Mouse (Mus musculus): ENCODE results near the gene Trnau1ap. TPM values are rescaled to one million over a fixed set of nuclear protein-coding genes. Genes with fewer than 3 reads are reported as not detected.
A peak's percentile ranks its signal among the peaks of the same experiment; 100 is the strongest.

The Trnau1ap gene
- 32.1 and 40.3 TPM in 2 replicates for polyA plus RNA-seq (2011; ENCODE audit: insufficient read depth, insufficient read length, low replicate concordance, missing spikeins)

GRCm38 (mm10) chr4:132329115-132329834 lies at the start of gene Trnau1ap:
TSS of gene Trnau1ap (minus strand) at chr4:132329538.
- Histone ChIP-seq H3K4me1 (ENCODE audit: control insufficient read depth, insufficient read depth, low read length) (no peaks in the 10 kb centered on the region), H3K27ac (ENCODE audit: control insufficient read depth, insufficient read depth, low read depth, low read length, poor library complexity) (peak within 1 kb of the TSS; percentile 86), H3K4me3 (replicated peaks; ENCODE audit: control insufficient read depth, low read depth, low read length) (peak within 1 kb of the TSS; percentile 75)
- under 1% methylated on average over 52 of the region's 52 CpGs for WGBS
- peak; percentile 62; the same call in 1 of the 2 replicates for TF ChIP-seq POLR2A (IDR thresholded peaks at IDR 0.05; ENCODE audit: borderline replicate concordance, control insufficient read depth, low read depth, low read length)
- no peak for TF ChIP-seq CTCF (IDR thresholded peaks at IDR 0.05; ENCODE audit: control insufficient read depth, insufficient read depth, low read length)

DNA sequence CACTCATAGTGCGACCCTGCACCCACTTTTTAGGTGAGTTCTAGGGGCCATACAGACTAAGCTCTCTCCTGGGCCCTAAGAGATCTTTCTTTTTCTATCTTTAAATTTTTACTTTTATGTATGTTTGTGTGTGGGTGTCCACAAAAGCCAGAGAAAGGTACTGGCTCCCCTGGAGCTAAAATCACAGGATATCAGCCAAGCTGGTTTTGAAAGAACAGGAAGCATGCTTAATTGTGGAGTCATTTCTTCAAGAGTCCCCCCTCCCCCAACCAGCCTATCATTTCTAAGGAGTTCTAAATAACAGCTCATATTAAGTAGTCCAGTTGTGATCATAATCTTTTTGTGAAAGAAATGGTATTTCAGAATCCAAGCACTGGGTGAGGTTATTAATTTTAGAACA lies 44.5 kb upstream of the Trnau1ap start:
- no peak overlapping the region for H3K27ac ChIP-seq (ENCODE audit: control insufficient read depth, insufficient read depth, low read depth, low read length, poor library complexity)
- no peak for TF ChIP-seq POLR2A (IDR thresholded peaks at IDR 0.05; ENCODE audit: borderline replicate concordance, control insufficient read depth, low read depth, low read length)
- no peak for TF ChIP-seq CTCF (IDR thresholded peaks at IDR 0.05; ENCODE audit: control insufficient read depth, insufficient read depth, low read length)
- no peak overlapping the region for H3K4me3 ChIP-seq (replicated peaks; ENCODE audit: control insufficient read depth, low read depth, low read length)
- 92% methylated on average over 1 of the region's 1 CpGs for WGBS
- no peaks in the 10 kb centered on the region for H3K4me1 ChIP-seq (ENCODE audit: control insufficient read depth, insufficient read depth, low read length)

DNA sequence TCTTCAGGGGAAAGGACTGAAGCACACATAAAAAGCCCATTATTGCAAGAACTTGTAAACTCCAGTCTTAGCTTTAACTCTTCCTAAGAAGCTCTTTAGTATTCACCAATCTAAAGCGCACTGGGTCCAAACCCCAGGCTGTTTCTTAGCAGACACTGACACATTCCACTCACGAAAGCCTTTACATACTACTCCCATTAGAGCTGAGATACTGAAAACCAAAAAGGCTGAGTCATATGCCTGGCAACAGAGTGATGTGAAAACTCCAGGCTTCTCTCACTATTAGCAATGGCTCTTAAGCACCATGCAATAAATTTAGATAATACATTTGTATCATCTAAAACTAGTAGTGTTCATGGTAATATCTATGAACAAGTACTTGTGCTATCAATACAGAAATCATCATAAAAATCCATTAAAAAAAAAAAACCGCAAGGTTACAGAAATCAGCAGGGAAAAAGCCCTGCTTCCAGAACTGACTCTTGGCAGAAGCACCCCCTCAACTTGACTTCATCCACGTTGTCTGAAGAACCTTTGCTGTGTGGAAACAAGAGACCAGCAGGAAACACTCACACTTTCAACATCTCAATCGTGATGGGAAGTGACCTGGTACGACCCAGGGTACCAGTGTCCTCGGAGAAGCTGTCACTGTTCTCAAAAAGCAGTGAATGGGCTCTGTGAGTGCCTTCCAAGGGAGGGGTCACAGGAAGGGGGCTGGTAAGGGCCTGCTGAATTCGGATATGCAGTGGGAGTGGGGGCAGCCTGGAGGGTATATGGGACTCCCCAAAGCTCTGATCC lies 40.8 kb upstream of the Trnau1ap start:
- Histone ChIP-seq H3K4me3 (replicated peaks; ENCODE audit: control insufficient read depth, low read depth, low read length) (no peak overlapping the region), H3K4me1 (ENCODE audit: control insufficient read depth, insufficient read depth, low read length) (no peaks in the 10 kb centered on the region), H3K27ac (ENCODE audit: control insufficient read depth, insufficient read depth, low read depth, low read length, poor library complexity) (no peak overlapping the region)
- 69% methylated on average over 8 of the region's 8 CpGs for WGBS
- no peak for TF ChIP-seq CTCF (IDR thresholded peaks at IDR 0.05; ENCODE audit: control insufficient read depth, insufficient read depth, low read length)
- TF ChIP-seq POLR2A (IDR thresholded peaks at IDR 0.05; ENCODE audit: borderline replicate concordance, control insufficient read depth, low read depth, low read length), result no peak

- no peak overlapping the region for H3K27ac ChIP-seq (ENCODE audit: control insufficient read depth, insufficient read depth, low read depth, low read length, poor library complexity)
- 92% methylated on average over 18 of the region's 18 CpGs for WGBS
- H3K4me1 ChIP-seq (ENCODE audit: control insufficient read depth, insufficient read depth, low read length), result no peaks in the 10 kb centered on the region
- TF ChIP-seq CTCF (IDR thresholded peaks at IDR 0.05; ENCODE audit: control insufficient read depth, insufficient read depth, low read length) (no peak), POLR2A (IDR thresholded peaks at IDR 0.05; ENCODE audit: borderline replicate concordance, control insufficient read depth, low read depth, low read length) (no peak)
- no peak overlapping the region for H3K4me3 ChIP-seq (replicated peaks; ENCODE audit: control insufficient read depth, low read depth, low read length)
These were observed 38.3 kb upstream of the Trnau1ap start for GRCm38 (mm10) chr4:132367480-132368201.

GRCm38 (mm10) chr4:132365450-132366060 lies 36.2 kb upstream of the Trnau1ap start:
- Histone ChIP-seq H3K4me3 (replicated peaks; ENCODE audit: control insufficient read depth, low read depth, low read length) (no peak overlapping the region), H3K27ac (ENCODE audit: control insufficient read depth, insufficient read depth, low read depth, low read length, poor library complexity) (no peak overlapping the region), H3K4me1 (ENCODE audit: control insufficient read depth, insufficient read depth, low read length) (no peaks in the 10 kb centered on the region)
- TF ChIP-seq CTCF (IDR thresholded peaks at IDR 0.05; ENCODE audit: control insufficient read depth, insufficient read depth, low read length), result no peak
- no peak for TF ChIP-seq POLR2A (IDR thresholded peaks at IDR 0.05; ENCODE audit: borderline replicate concordance, control insufficient read depth, low read depth, low read length)
- WGBS, result 91% methylated on average over 13 of the region's 13 CpGs

- Histone ChIP-seq H3K4me1 (ENCODE audit: control insufficient read depth, insufficient read depth, low read length) (no peaks in the 10 kb centered on the region), H3K4me3 (replicated peaks; ENCODE audit: control insufficient read depth, low read depth, low read length) (no peak overlapping the region), H3K27ac (ENCODE audit: control insufficient read depth, insufficient read depth, low read depth, low read length, poor library complexity) (no peak overlapping the region)
- TF ChIP-seq CTCF (IDR thresholded peaks at IDR 0.05; ENCODE audit: control insufficient read depth, insufficient read depth, low read length) (no peak), POLR2A (IDR thresholded peaks at IDR 0.05; ENCODE audit: borderline replicate concordance, control insufficient read depth, low read depth, low read length) (no peak)
- 94% methylated on average over 11 of the region's 11 CpGs for WGBS
These were observed 34.1 kb upstream of the Trnau1ap start for GRCm38 (mm10) chr4:132363487-132363886.

- Histone ChIP-seq H3K4me1 (ENCODE audit: control insufficient read depth, insufficient read depth, low read length) (peaks cover 2% of the 10 kb centered on the region; the same call in 1 of the 2 replicates), H3K27ac (ENCODE audit: control insufficient read depth, insufficient read depth, low read depth, low read length, poor library complexity) (no peak overlapping the region), H3K4me3 (replicated peaks; ENCODE audit: control insufficient read depth, low read depth, low read length) (no peak overlapping the region)
- 94% methylated on average over 4 of the region's 4 CpGs for WGBS
- no peak for TF ChIP-seq POLR2A (IDR thresholded peaks at IDR 0.05; ENCODE audit: borderline replicate concordance, control insufficient read depth, low read depth, low read length)
- no peak for TF ChIP-seq CTCF (IDR thresholded peaks at IDR 0.05; ENCODE audit: control insufficient read depth, insufficient read depth, low read length)
These were observed 30.2 kb upstream of the Trnau1ap start for GRCm38 (mm10) chr4:132359510-132359909.

Measured in bone marrow, adult 2 months (tissue).